In genomic region chr13:62916675-62917074, GRCm38 (mm10) we compare ENCODE assay signal across 15 mouse cellular contexts. TPM values are rescaled to one million over a fixed set of nuclear protein-coding genes. Genes with fewer than 3 reads are reported as not detected.
DNase-seq lines count a peak whose midpoint lies in the region; ATAC-seq and TF ChIP-seq lines count a peak whose summit lies in the region.
"Had no signal": no experiment of that assay in that cellular context is flagged by ENCODE, and none has a peak within 500 bp of the region (broad histone marks: within the 10 kb centered on the region; RNA-seq: fewer than 3 reads in every experiment).

No protein-coding gene starts in this region.

- H3K36me3 ChIP-seq in embryonic facial prominence, embryonic 13.5 days = no peaks in the 10 kb centered on the region
- H3K36me3 ChIP-seq in embryonic facial prominence, embryonic 10.5 days (replicated peaks) = no peaks in the 10 kb centered on the region
- H3K36me3 ChIP-seq in lung, embryonic 14.5 days (ENCODE audit: insufficient read depth) = no peaks in the 10 kb centered on the region
- H3K36me3 ChIP-seq in embryonic facial prominence, embryonic 14.5 days (ENCODE audit: control insufficient read depth, insufficient read depth, low read length) = no peaks in the 10 kb centered on the region
- no peaks in the 10 kb centered on the region for H3K36me3 ChIP-seq in forebrain, embryonic 11.5 days (ENCODE audit: control insufficient read depth, insufficient read depth, low read length)
- H3K36me3 ChIP-seq: G1E; heart, embryonic 15.5 days; hindbrain, embryonic 12.5 days; limb, embryonic 15.5 days had no signal

- no peak for DNase-seq in embryonic facial prominence, embryonic 10.5 days (ENCODE audit: low spot score)
- DNase-seq in lung, embryonic 14.5 days = peak; percentile 66
- DNase-seq in lung, postnatal 25 days (ENCODE audit: low spot score) = no peak
- peak; percentile 26 for DNase-seq in embryonic facial prominence, embryonic 14.5 days (ENCODE audit: low spot score)
- peak; percentile 14 for DNase-seq in lung, postnatal 14 days
- DNase-seq in retina, embryonic 14.5 days (ENCODE audit: low spot score) = no peak
- no peak for DNase-seq in forebrain, embryonic 11.5 days (ENCODE audit: low spot score)
- DNase-seq: cerebellum, adult 8-10 months; right cerebral cortex, postnatal 25 days had no signal

- H3K27ac ChIP-seq in embryonic facial prominence, embryonic 13.5 days = peak overlapping the region; percentile 57; the same call in 1 of the 2 replicates
- H3K27ac ChIP-seq in embryonic facial prominence, embryonic 10.5 days (replicated peaks) = no peak overlapping the region
- no peak overlapping the region for H3K27ac ChIP-seq in lung, embryonic 14.5 days (ENCODE audit: low read depth)
- H3K27ac ChIP-seq in embryonic facial prominence, embryonic 14.5 days (replicated peaks; ENCODE audit: low read depth, low read length) = no peak overlapping the region
- no peak overlapping the region for H3K27ac ChIP-seq in forebrain, embryonic 11.5 days (ENCODE audit: low read depth, low read length)
- H3K27ac ChIP-seq: heart, embryonic 15.5 days; hindbrain, embryonic 12.5 days; kidney, postnatal 0 days had no signal

- no peak overlapping the region for H3K4me3 ChIP-seq in embryonic facial prominence, embryonic 13.5 days
- H3K4me3 ChIP-seq in embryonic facial prominence, embryonic 10.5 days = no peak overlapping the region
- no peak overlapping the region for H3K4me3 ChIP-seq in lung, embryonic 14.5 days (ENCODE audit: low read depth, low read length)
- H3K4me3 ChIP-seq in embryonic facial prominence, embryonic 14.5 days (ENCODE audit: low read depth, low read length) = no peak overlapping the region
- H3K4me3 ChIP-seq in forebrain, embryonic 11.5 days (ENCODE audit: low read depth, low read length) = no peak overlapping the region
- H3K4me3 ChIP-seq: heart, embryonic 15.5 days; hindbrain, embryonic 12.5 days; limb, embryonic 15.5 days had no signal

- 59% methylated on average over 4 of the region's 4 CpGs for WGBS in embryonic facial prominence, embryonic 13.5 days
- WGBS in embryonic facial prominence, embryonic 10.5 days = 80% methylated on average over 4 of the region's 4 CpGs
- WGBS in lung, embryonic 14.5 days = 30% methylated on average over 4 of the region's 4 CpGs
- 57% methylated on average over 4 of the region's 4 CpGs for WGBS in embryonic facial prominence, embryonic 14.5 days
- WGBS in forebrain, embryonic 11.5 days = 84% methylated on average over 4 of the region's 4 CpGs

- H3K9me3 ChIP-seq in embryonic facial prominence, embryonic 13.5 days = no peaks in the 10 kb centered on the region
- H3K9me3 ChIP-seq in embryonic facial prominence, embryonic 10.5 days = no peaks in the 10 kb centered on the region
- H3K9me3 ChIP-seq in lung, embryonic 14.5 days (ENCODE audit: low read depth, low read length) = no peaks in the 10 kb centered on the region
- peaks cover 9% of the 10 kb centered on the region; the same call in 1 of the 2 replicates for H3K9me3 ChIP-seq in embryonic facial prominence, embryonic 14.5 days (ENCODE audit: control insufficient read depth, low read length)
- no peaks in the 10 kb centered on the region for H3K9me3 ChIP-seq in forebrain, embryonic 11.5 days (ENCODE audit: control insufficient read depth, low read length)
- H3K9me3 ChIP-seq: G1E; heart, embryonic 15.5 days; hindbrain, embryonic 12.5 days; limb, embryonic 15.5 days had no signal

- no peak overlapping the region for H3K9ac ChIP-seq in embryonic facial prominence, embryonic 13.5 days
- H3K9ac ChIP-seq in lung, embryonic 14.5 days = no peak overlapping the region
- no peak overlapping the region for H3K9ac ChIP-seq in embryonic facial prominence, embryonic 14.5 days (ENCODE audit: low read depth, low read length)
- no peak overlapping the region for H3K9ac ChIP-seq in forebrain, embryonic 11.5 days (ENCODE audit: low read length)
- H3K9ac ChIP-seq: heart, embryonic 15.5 days; hindbrain, embryonic 12.5 days; limb, embryonic 15.5 days had no signal

- H3K27me3 ChIP-seq in embryonic facial prominence, embryonic 13.5 days = no peaks in the 10 kb centered on the region
- no peaks in the 10 kb centered on the region for H3K27me3 ChIP-seq in embryonic facial prominence, embryonic 10.5 days (replicated peaks; ENCODE audit: low read depth, poor library complexity, severe bottlenecking)
- H3K27me3 ChIP-seq in lung, embryonic 14.5 days (ENCODE audit: insufficient read depth, low read length) = no peaks in the 10 kb centered on the region
- H3K27me3 ChIP-seq in embryonic facial prominence, embryonic 14.5 days (replicated peaks; ENCODE audit: control insufficient read depth, insufficient read depth, low read length) = no peaks in the 10 kb centered on the region
- no peaks in the 10 kb centered on the region; the same call in 1 of the 2 replicates for H3K27me3 ChIP-seq in forebrain, embryonic 11.5 days (ENCODE audit: control insufficient read depth, insufficient read depth, low read length)
- H3K27me3 ChIP-seq: heart, embryonic 15.5 days; hindbrain, embryonic 12.5 days; limb, embryonic 15.5 days had no signal

- H3K4me2 ChIP-seq in embryonic facial prominence, embryonic 13.5 days = no peak overlapping the region
- no peak overlapping the region for H3K4me2 ChIP-seq in lung, embryonic 14.5 days
- no peak overlapping the region for H3K4me2 ChIP-seq in embryonic facial prominence, embryonic 14.5 days (ENCODE audit: low read depth, low read length)
- no peak overlapping the region for H3K4me2 ChIP-seq in forebrain, embryonic 11.5 days (ENCODE audit: low read depth, low read length, severe bottlenecking)
- H3K4me2 ChIP-seq: heart, embryonic 15.5 days; hindbrain, embryonic 12.5 days; limb, embryonic 15.5 days had no signal

- peaks cover 13% of the 10 kb centered on the region for H3K4me1 ChIP-seq in embryonic facial prominence, embryonic 13.5 days
- H3K4me1 ChIP-seq in embryonic facial prominence, embryonic 10.5 days = no peaks in the 10 kb centered on the region
- H3K4me1 ChIP-seq in lung, embryonic 14.5 days (ENCODE audit: insufficient read depth) = no peaks in the 10 kb centered on the region
- H3K4me1 ChIP-seq in embryonic facial prominence, embryonic 14.5 days (ENCODE audit: control insufficient read depth, insufficient read depth, low read length) = no peaks in the 10 kb centered on the region
- H3K4me1 ChIP-seq in forebrain, embryonic 11.5 days (replicated peaks; ENCODE audit: control insufficient read depth, insufficient read depth, low read length) = no peaks in the 10 kb centered on the region
- H3K4me1 ChIP-seq: heart, embryonic 15.5 days; hindbrain, embryonic 12.5 days; limb, embryonic 15.5 days had no signal

- ATAC-seq in embryonic facial prominence, embryonic 13.5 days (ENCODE audit: insufficient number of reproducible peaks, insufficient read depth, low FRiP score, low TSS enrichment, low read depth) = no peak
- ATAC-seq in lung, embryonic 14.5 days (ENCODE audit: insufficient read depth) = peak; percentile 53; the same call in 1 of the 2 replicates
- no peak for ATAC-seq in embryonic facial prominence, embryonic 14.5 days (ENCODE audit: low read depth)
- ATAC-seq in forebrain, embryonic 11.5 days (replicated peaks; ENCODE audit: low FRiP score) = no peak

- no peak for TF ChIP-seq CTCF in lung, embryonic 14.5 days (IDR thresholded peaks at IDR 0.05; ENCODE audit: low read depth)

RNA-seq across cellular contexts. Expression of gene Fbp1, which starts 28.6 kb away (rescaled TPM):
- polyA plus RNA-seq in embryonic facial prominence, embryonic 13.5 days (2015; fragmentation: Nextera tagmentation; extraction: Ambion mirVana) = 0.66 and 5.3 TPM in 2 replicates
- polyA plus RNA-seq in embryonic facial prominence, embryonic 10.5 days (2016; fragmentation: Nextera tagmentation; extraction: Ambion mirVana) = not detected in 2 replicates
- 0.97 and 1.1 TPM in 2 replicates for polyA plus RNA-seq in lung, embryonic 14.5 days (2014; fragmentation: Nextera tagmentation; extraction: Ambion mirVana)
- 1.2 and 2.0 TPM in 2 replicates for polyA plus RNA-seq in embryonic facial prominence, embryonic 14.5 days (2014; fragmentation: Nextera tagmentation; extraction: Ambion mirVana)
- not detected in 2 replicates for polyA plus RNA-seq in forebrain, embryonic 11.5 days (2014; fragmentation: Nextera tagmentation; extraction: Ambion mirVana)
- polyA plus RNA-seq: G1E had no signal

RNA-seq across cellular contexts. Expression of gene 2010111I01Rik, which starts 48.0 kb away (rescaled TPM):
- polyA plus RNA-seq in embryonic facial prominence, embryonic 13.5 days (2015; fragmentation: Nextera tagmentation; extraction: Ambion mirVana) = 219 and 254 TPM in 2 replicates
- polyA plus RNA-seq in embryonic facial prominence, embryonic 10.5 days (2016; fragmentation: Nextera tagmentation; extraction: Ambion mirVana) = 67.1 and 88.8 TPM in 2 replicates
- 146 and 156 TPM in 2 replicates for polyA plus RNA-seq in lung, embryonic 14.5 days (2014; fragmentation: Nextera tagmentation; extraction: Ambion mirVana)
- polyA plus RNA-seq in embryonic facial prominence, embryonic 14.5 days (2014; fragmentation: Nextera tagmentation; extraction: Ambion mirVana) = 144 and 166 TPM in 2 replicates
- 36.1 and 38.9 TPM in 2 replicates for polyA plus RNA-seq in forebrain, embryonic 11.5 days (2014; fragmentation: Nextera tagmentation; extraction: Ambion mirVana)

RNA-seq across cellular contexts. Expression of gene Fbp2, which starts 58.5 kb away (rescaled TPM):
- polyA plus RNA-seq in embryonic facial prominence, embryonic 13.5 days (2015; fragmentation: Nextera tagmentation; extraction: Ambion mirVana) = 0.45 and 2.1 TPM in 2 replicates
- polyA plus RNA-seq in embryonic facial prominence, embryonic 10.5 days (2016; fragmentation: Nextera tagmentation; extraction: Ambion mirVana) = 0.33 and 0.36 TPM in 2 replicates
- polyA plus RNA-seq in lung, embryonic 14.5 days (2014; fragmentation: Nextera tagmentation; extraction: Ambion mirVana) = not detected in 2 replicates
- polyA plus RNA-seq in embryonic facial prominence, embryonic 14.5 days (2014; fragmentation: Nextera tagmentation; extraction: Ambion mirVana) = 3.1 and 5.4 TPM in 2 replicates
- not detected in 2 replicates for polyA plus RNA-seq in forebrain, embryonic 11.5 days (2014; fragmentation: Nextera tagmentation; extraction: Ambion mirVana)
- polyA plus RNA-seq: G1E had no signal

Comparison
In these comparisons a context has a peak if more than half of its experiments do, and no peak if none do; other contexts are left out.
1. DNase-seq: peak in lung, embryonic 14.5 days (single experiment), embryonic facial prominence, embryonic 14.5 days (single experiment) and lung, postnatal 14 days (single experiment); none in embryonic facial prominence, embryonic 10.5 days (single experiment), lung, postnatal 25 days (single experiment), retina, embryonic 14.5 days (single experiment) and forebrain, embryonic 11.5 days (single experiment).